Mouse (Mus musculus): Measurements from ENCODE around the gene Slc29a1.

DNA sequence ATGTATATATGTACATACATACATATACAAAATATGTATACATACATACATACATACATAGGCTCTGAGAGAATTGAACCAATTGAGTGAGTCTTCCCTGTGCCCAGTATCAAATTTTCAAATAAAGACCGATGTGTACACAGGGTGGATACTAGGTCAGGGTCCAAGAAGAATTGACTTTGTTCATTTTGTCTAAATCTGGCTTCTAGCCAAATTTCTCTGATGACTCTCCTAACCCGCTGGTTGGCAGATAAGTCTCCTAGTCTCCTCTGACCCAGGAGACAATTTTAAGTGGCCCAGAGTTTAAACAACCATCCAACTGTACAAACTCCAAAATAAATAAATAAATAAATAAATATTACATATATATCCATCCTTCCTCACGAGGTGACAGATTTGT, 515 bp downstream of the Slc29a1 start:
- no peak for TF ChIP-seq CTCF (IDR thresholded peaks at IDR 0.05; ENCODE audit: insufficient read depth, low read depth, low read length)
- no peak for TF ChIP-seq POLR2A (IDR thresholded peaks at IDR 0.05; ENCODE audit: insufficient read depth, low read depth, low read length)
